Mouse (Mus musculus) neural tube, embryonic 14.5 days (tissue): ENCODE results near the gene Znrd1. TPM values are rescaled to one million over a fixed set of nuclear protein-coding genes. Genes with fewer than 3 reads are reported as not detected.

Experiments used
- ATAC-seq: fragments of 200-750 bp; cut with Nextera tagmentation; 2 replicates; pipeline ENCODE4 v1.8.0; 2017; ENCODE audit warnings: low read depth, mild to moderate bottlenecking, moderate TSS enrichment, moderate library complexity
- H3K27ac ChIP-seq: fragments of 300-500 bp; sonication (generic); 2 replicates; pipeline ENCODE4 v1.5.1; 2014; ENCODE audit warnings: low read depth, mild to moderate bottlenecking, control low read depth, low read length, moderate library complexity, mixed read lengths
- H3K27me3 ChIP-seq: fragments of 300-500 bp; sonication (generic); 2 replicates; pipeline ENCODE4 v1.6.1; 2014; ENCODE audit warnings: low read length; ENCODE audit not compliant: control insufficient read depth, insufficient read depth
- H3K36me3 ChIP-seq: fragments of 300-500 bp; sonication (generic); 2 replicates; pipeline ENCODE4 v1.6.1; 2014; ENCODE audit warnings: low read length, mixed read lengths; ENCODE audit not compliant: control insufficient read depth, insufficient read depth
- H3K4me1 ChIP-seq: fragments of 300-500 bp; sonication (generic); 2 replicates; pipeline ENCODE4 v1.6.1; 2014; ENCODE audit warnings: low read length; ENCODE audit not compliant: control insufficient read depth, insufficient read depth
- H3K4me2 ChIP-seq: fragments of 300-500 bp; sonication (generic); 2 replicates; pipeline ENCODE4 v1.6.1; 2014; ENCODE audit warnings: mild to moderate bottlenecking, low read depth, low read length, control low read depth
- H3K4me3 ChIP-seq: fragments of 300-500 bp; sonication (generic); 2 replicates; pipeline ENCODE4 v1.5.1; 2014; ENCODE audit warnings: low read depth, low read length, control low read depth, mixed read lengths
- H3K9ac ChIP-seq: fragments of 300-500 bp; sonication (generic); replicated peaks from 2 replicates; pipeline ENCODE4 v1.6.1; 2014; ENCODE audit warnings: low read depth, mild to moderate bottlenecking, control low read depth, low read length, mixed read lengths
- H3K9me3 ChIP-seq: fragments of 300-500 bp; sonication (generic); 2 replicates; pipeline ENCODE4 v1.6.1; 2016; ENCODE audit warnings: low read length; ENCODE audit not compliant: control insufficient read depth
- WGBS: fragments of 180-500 bp; shearing (Covaris S2); extraction: QIAGEN DNeasy Blood & Tissue Kit; methylation state at CpG from one replicate; pipeline ENCODE4 v1.1.7; 2014; 5-methylcytosine and 5-hydroxymethylcytosine counted together
- polyA plus RNA-seq: library from polyadenylated mRNA; unstranded; fragments of >200 nt; fragmentation: Nextera tagmentation; extraction: Ambion mirVana; gene quantifications from 2 replicates; pipeline ENCODE4 v1.2.1, GENCODE M21; 2014

Znrd1 gene
- polyA plus RNA-seq, 1 experiment from 2014 or later, result 61.8 TPM

DNA sequence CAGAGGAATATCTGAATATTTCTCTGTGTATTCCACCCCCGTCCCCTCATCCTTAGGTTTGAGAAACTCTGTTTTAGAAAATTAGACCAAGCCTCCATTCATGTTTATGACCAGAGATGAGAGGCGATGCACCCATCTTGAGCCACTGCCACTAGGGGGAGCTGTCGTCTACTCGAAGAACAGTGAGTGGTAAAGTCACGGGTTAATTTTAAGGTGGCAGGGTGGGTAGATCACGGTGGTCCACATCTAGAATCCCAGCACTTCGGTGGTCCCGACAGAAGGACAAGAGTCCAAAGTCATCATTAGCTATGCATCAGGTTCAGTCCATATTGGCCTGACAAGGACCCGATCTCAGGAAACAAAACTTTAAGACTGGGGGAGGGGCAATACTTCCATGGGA, 43.3 kb downstream of the Znrd1 start:
- no peak overlapping the region for H3K4me2 ChIP-seq
- no peaks in the 10 kb centered on the region for H3K36me3 ChIP-seq
- no peaks in the 10 kb centered on the region for H3K27me3 ChIP-seq
- ATAC-seq, result no peak
- 16% methylated on average over 9 of the region's 9 CpGs for WGBS
- no peak overlapping the region for H3K9ac ChIP-seq
- no peak overlapping the region for H3K27ac ChIP-seq
- H3K4me3 ChIP-seq, result no peak overlapping the region
- no peaks in the 10 kb centered on the region for H3K9me3 ChIP-seq
- H3K4me1 ChIP-seq, result no peaks in the 10 kb centered on the region

DNA sequence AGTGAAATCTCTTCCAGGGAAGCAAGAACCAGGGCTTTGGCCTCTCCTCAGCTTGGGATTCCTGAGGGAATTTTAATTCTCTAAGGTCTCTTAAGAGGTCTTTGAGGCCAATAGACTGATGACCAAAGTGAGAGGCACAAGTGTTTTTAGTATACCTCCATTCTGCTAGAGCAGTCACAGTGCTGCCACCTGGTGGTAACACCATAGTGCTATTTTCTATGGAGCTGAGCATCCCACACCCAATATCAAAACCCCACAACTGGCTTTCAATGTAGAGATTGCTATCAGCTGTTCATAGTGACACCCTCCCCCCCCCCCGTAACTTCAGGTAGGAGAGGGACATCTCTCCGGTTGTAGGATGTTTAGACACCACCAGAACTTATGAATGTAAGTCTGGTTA, 44.3 kb downstream of the Znrd1 start:
- ATAC-seq, result 0 out of 2 replicates have a peak, but pooled peaks have one; percentile 51

DNA sequence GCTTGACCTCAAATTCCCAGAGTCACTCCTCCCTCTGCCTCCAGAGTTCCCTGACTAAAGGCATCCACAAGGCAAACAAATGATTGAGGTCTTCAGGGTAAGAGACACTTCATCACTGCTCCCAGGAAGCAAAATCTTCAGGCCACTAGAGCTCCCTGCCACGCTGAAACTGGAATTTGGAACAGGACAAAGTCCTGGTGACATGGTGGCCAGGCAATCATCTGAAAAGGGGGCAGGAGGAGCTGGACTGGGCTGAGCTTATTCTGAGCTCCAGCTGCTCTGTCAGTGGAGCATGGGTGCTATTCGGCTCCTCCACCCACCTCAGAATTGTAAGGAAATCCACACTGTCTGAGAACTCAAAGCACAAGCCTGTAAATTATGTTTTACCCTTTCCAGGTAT, 46.3 kb downstream of the Znrd1 start:
- Histone ChIP-seq H3K36me3 (no peaks in the 10 kb centered on the region), H3K4me3 (no peak overlapping the region), H3K27ac (no peak overlapping the region), H3K9ac (no peak overlapping the region), H3K27me3 (no peaks in the 10 kb centered on the region), H3K4me2 (no peak overlapping the region), H3K4me1 (no peaks in the 10 kb centered on the region), H3K9me3 (no peaks in the 10 kb centered on the region)
- ATAC-seq, result no peak
- 80% methylated on average over 2 of the region's 2 CpGs for WGBS

More for the DNA sequence above, 44.3 kb downstream of the Znrd1 start:
- 18% methylated on average over 2 of the region's 2 CpGs for WGBS
- H3K4me1 ChIP-seq, result no peaks in the 10 kb centered on the region
- H3K4me3 ChIP-seq, result no peak overlapping the region
- H3K36me3 ChIP-seq, result no peaks in the 10 kb centered on the region
- H3K4me2 ChIP-seq, result no peak overlapping the region
- H3K9me3 ChIP-seq, result no peaks in the 10 kb centered on the region
- no peaks in the 10 kb centered on the region for H3K27me3 ChIP-seq
- H3K27ac ChIP-seq, result no peak overlapping the region
- no peak overlapping the region for H3K9ac ChIP-seq

DNA sequence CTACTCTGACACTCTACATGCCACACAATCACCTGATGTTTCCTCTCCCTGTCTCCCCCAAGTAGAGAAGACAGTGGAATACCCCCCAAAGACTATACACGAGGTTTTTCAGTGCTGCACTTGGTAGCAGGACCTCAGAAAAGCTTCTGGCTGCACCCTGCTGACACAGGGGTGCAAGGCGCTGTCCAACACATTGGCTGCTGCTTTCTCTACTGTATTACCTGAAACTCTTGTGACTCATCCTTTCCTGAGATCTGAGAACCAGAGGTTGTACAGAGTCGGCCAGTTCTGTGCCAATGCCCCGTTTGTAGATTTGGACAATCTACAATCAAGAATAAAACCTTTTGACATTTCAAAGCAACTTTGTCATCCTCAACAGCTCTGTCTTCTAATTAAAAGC, 48.6 kb downstream of the Znrd1 start:
- H3K4me1 ChIP-seq, result no peaks in the 10 kb centered on the region
- no peak overlapping the region for H3K4me3 ChIP-seq
- H3K4me2 ChIP-seq, result no peak overlapping the region
- H3K9ac ChIP-seq, result no peak overlapping the region
- no peaks in the 10 kb centered on the region for H3K9me3 ChIP-seq
- H3K27me3 ChIP-seq, result no peaks in the 10 kb centered on the region
- 65% methylated on average over 4 of the region's 4 CpGs for WGBS
- no peak for ATAC-seq
- no peak overlapping the region for H3K27ac ChIP-seq
- H3K36me3 ChIP-seq, result no peaks in the 10 kb centered on the region

DNA sequence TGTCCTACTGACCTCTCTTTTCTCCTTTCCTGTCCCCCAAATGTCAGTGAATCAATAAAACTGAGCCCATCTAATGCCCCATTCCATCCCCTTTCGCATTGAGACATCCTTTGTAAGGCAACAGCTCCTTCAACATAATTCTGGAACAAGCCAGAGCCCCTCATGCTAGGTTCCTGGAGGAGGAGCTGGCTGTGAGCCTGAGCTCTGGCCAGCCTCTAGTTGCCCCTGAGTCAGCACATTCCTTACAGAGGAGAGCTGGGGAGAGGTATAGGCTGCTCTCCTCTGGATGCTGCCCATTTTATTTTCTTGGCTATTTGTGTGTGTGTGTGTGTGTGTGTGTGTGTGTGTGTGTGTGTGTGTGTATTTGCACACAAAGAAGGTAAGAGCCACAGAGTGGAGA, 50.1 kb downstream of the Znrd1 start:
- no peaks in the 10 kb centered on the region for H3K4me1 ChIP-seq
- no peak for ATAC-seq
- 65% methylated on average over 1 of the region's 1 CpGs for WGBS
- H3K9me3 ChIP-seq, result no peaks in the 10 kb centered on the region
- H3K4me3 ChIP-seq, result no peak overlapping the region
- no peaks in the 10 kb centered on the region for H3K36me3 ChIP-seq
- H3K27ac ChIP-seq, result no peak overlapping the region
- no peaks in the 10 kb centered on the region for H3K27me3 ChIP-seq
- H3K9ac ChIP-seq, result no peak overlapping the region
- no peak overlapping the region for H3K4me2 ChIP-seq

Other genes starting within 250 kb of the Znrd1 start
- not detected in 2 replicates for gene H2-M10.5, start 185.6 kb downstream of the Znrd1 start, polyA plus RNA-seq
- not detected in 2 replicates for gene H2-M10.6, start 146.4 kb downstream of the Znrd1 start, polyA plus RNA-seq
- 42.2 and 47.2 TPM in 2 replicates for gene Trim26, start 121.4 kb downstream of the Znrd1 start, polyA plus RNA-seq
- 0.25 and 0.90 TPM in 2 replicates for gene Trim15, start 91.3 kb downstream of the Znrd1 start, polyA plus RNA-seq
- 1.1 and 1.3 TPM in 2 replicates for gene Trim10, start 89.0 kb downstream of the Znrd1 start, polyA plus RNA-seq
- not detected in 2 replicates for gene Trim40, start 68.4 kb downstream of the Znrd1 start, polyA plus RNA-seq
- gene Trim31, start 60.4 kb downstream of the Znrd1 start, polyA plus RNA-seq, result not detected in 2 replicates
- gene Rnf39, start 15.6 kb downstream of the Znrd1 start, polyA plus RNA-seq, result 1.0 and 2.0 TPM in 2 replicates
- 174 and 195 TPM in 2 replicates for gene Ppp1r11, start 6.8 kb downstream of the Znrd1 start, polyA plus RNA-seq
- gene Znrd1as, start within 50 bp of the Znrd1 start, polyA plus RNA-seq, result 4.6 and 4.8 TPM in 2 replicates
- 0.32 and 0.53 TPM in 2 replicates for gene 2410137M14Rik, start 22.7 kb upstream of the Znrd1 start, polyA plus RNA-seq
- 1.3 and 2.1 TPM in 2 replicates for gene H2-M5, start 31.0 kb upstream of the Znrd1 start, polyA plus RNA-seq
- gene Zfp57, start 42.6 kb upstream of the Znrd1 start, polyA plus RNA-seq, result 289 and 326 TPM in 2 replicates
- 2.4 and 2.6 TPM in 2 replicates for gene Mog, start 64.8 kb upstream of the Znrd1 start, polyA plus RNA-seq
- 78.9 and 103 TPM in 2 replicates for gene Gabbr1, start 87.4 kb upstream of the Znrd1 start, polyA plus RNA-seq
- 0.12 TPM in 1 of 2 replicates, not detected in the other for gene Olfr90, start 129.9 kb upstream of the Znrd1 start, polyA plus RNA-seq
- 0.13 TPM in 1 of 2 replicates, not detected in the other for gene Olfr91, start 139.7 kb upstream of the Znrd1 start, polyA plus RNA-seq
- not detected in 2 replicates for gene Olfr92, start 161.5 kb upstream of the Znrd1 start, polyA plus RNA-seq
- gene Olfr93, start 202.9 kb upstream of the Znrd1 start, polyA plus RNA-seq, result not detected in 2 replicates
- gene Ubd, start 235.3 kb upstream of the Znrd1 start, polyA plus RNA-seq, result not detected in 2 replicates
- gene Olfr94, start 242.4 kb upstream of the Znrd1 start, polyA plus RNA-seq, result 0.19 TPM in 1 of 2 replicates, not detected in the other